Mouse (Mus musculus): ENCODE measurements around the gene F8. TPM values are rescaled to one million over a fixed set of nuclear protein-coding genes. Genes with fewer than 3 reads are reported as not detected.
"Not testable (repeated sequence)": the region's sequence is repeated elsewhere in the genome, so short reads cannot be mapped to it uniquely, and the experiment has no call there.

The F8 gene
- total RNA-seq, 2 experiments from 2014 or later, result 1.1 TPM

GRCm38 (mm10) chrX:75143124-75143555, 239.3 kb downstream of the F8 start:
- intact Hi-C loops (cut with DNase I), result not testable (repeated sequence)

GRCm38 (mm10) chrX:75138182-75138581, 244.2 kb downstream of the F8 start:
- no peak for DNase-seq
- intact Hi-C loops (cut with DNase I), result no loop called here

More at GRCm38 (mm10) chrX:75143124-75143555, 239.3 kb downstream of the F8 start:
- DNase-seq, result not testable (repeated sequence)

GRCm38 (mm10) chrX:75137729-75138128, 244.7 kb downstream of the F8 start:
- intact Hi-C loops (cut with DNase I), result no loop called here

GRCm38 (mm10) chrX:75136938-75137337, 245.5 kb downstream of the F8 start:
- intact Hi-C loops (cut with DNase I), result no loop called here
- no peak for DNase-seq

More at GRCm38 (mm10) chrX:75137729-75138128, 244.7 kb downstream of the F8 start:
- DNase-seq, result no peak

- intact Hi-C loops (cut with DNase I), result no loop called here
- peak; percentile 80 for DNase-seq
These were observed 251.8 kb downstream of the F8 start, which contains the start of gene Mpp1 for GRCm38 (mm10) chrX:75130467-75131160. Gene Mpp1 (minus strand): TSS chrX:75131016.

- DNase-seq, result no peak
- intact Hi-C loops (cut with DNase I), result no loop called here
These were observed 252.9 kb downstream of the F8 start for GRCm38 (mm10) chrX:75129474-75129873.

GRCm38 (mm10) chrX:75128333-75128980, 254.0 kb downstream of the F8 start:
- intact Hi-C loops (cut with DNase I), result no loop called here
- DNase-seq, result no peak

GRCm38 (mm10) chrX:75126893-75127292, 255.5 kb downstream of the F8 start:
- intact Hi-C loops (cut with DNase I), result no loop called here
- no peak for DNase-seq

GRCm38 (mm10) chrX:75125606-75126005, 256.8 kb downstream of the F8 start:
- no peak for DNase-seq
- intact Hi-C loops (cut with DNase I), result no loop called here

Other genes with a start within 250 kb of the F8 start
- gene Smim9, start 218.8 kb downstream of the F8 start, total RNA-seq (2021), result not detected
- 10 to 100 TPM; 34.8 to 42.1 TPM for gene Fundc2, start 216 bp downstream of the F8 start, total RNA-seq (2021)
- gene Cmc4, start 34.0 kb upstream of the F8 start, total RNA-seq (2021), result 10 to 100 TPM; 12.1 to 15.3 TPM
- gene Mtcp1, start 34.0 kb upstream of the F8 start, total RNA-seq (2021), result 1 to 10 TPM; 9.2 to 9.3 TPM
- 10 to 100 TPM; 30.1 to 32.7 TPM for gene Brcc3, start 34.0 kb upstream of the F8 start, total RNA-seq (2021)
- 10 to 100 TPM; 91.5 to 93.0 TPM for gene Vbp1, start 131.7 kb upstream of the F8 start, total RNA-seq (2021)
- 10 to 100 TPM; 28.0 to 28.2 TPM for gene Rab39b, start 195.6 kb upstream of the F8 start, total RNA-seq (2021)

Data from left cerebral cortex, postnatal 4 days (tissue).